Mouse (Mus musculus): ENCODE results near the gene Dnajb9. TPM values are rescaled to one million over a fixed set of nuclear protein-coding genes. Genes with fewer than 3 reads are reported as not detected.

The Dnajb9 gene
- polyA plus RNA-seq, 1 experiment from 2014 or later = 22.6 TPM

- Histone ChIP-seq H3K4me2 (replicated peaks; ENCODE audit: low read depth, low read length) (no peak overlapping the region), H3K36me3 (ENCODE audit: insufficient read depth, low read length) (no peaks in the 10 kb centered on the region), H3K4me1 (ENCODE audit: insufficient read depth, low read length) (0 out of 2 replicates have a peak, but pooled peaks cover 7% of the 10 kb centered on the region), H3K9ac (replicated peaks; ENCODE audit: low read length) (no peak overlapping the region), H3K27me3 (ENCODE audit: insufficient read depth, low read length) (no peaks in the 10 kb centered on the region), H3K9me3 (ENCODE audit: low read length) (no peaks in the 10 kb centered on the region), H3K27ac (ENCODE audit: low read length) (no peak overlapping the region), H3K4me3 (ENCODE audit: low read length) (no peak overlapping the region)
- no peak for ATAC-seq (ENCODE audit: low FRiP score, low TSS enrichment)
- 87% methylated on average over 3 of the region's 3 CpGs for WGBS
Measured at GRCm38 (mm10) chr12:44211555-44211954, 1.4 kb upstream of the Dnajb9 start.

- peaks cover 10% of the 10 kb centered on the region; the same call in 1 of the 2 replicates for H3K36me3 ChIP-seq (ENCODE audit: insufficient read depth, low read length)
- 0 out of 2 replicates have a peak, but pooled peaks cover 7% of the 10 kb centered on the region for H3K4me1 ChIP-seq (ENCODE audit: insufficient read depth, low read length)
- peak; percentile 44; the same call in 1 of the 2 replicates for ATAC-seq (ENCODE audit: low FRiP score, low TSS enrichment)
- no peaks in the 10 kb centered on the region for H3K9me3 ChIP-seq (ENCODE audit: low read length)
- H3K9ac ChIP-seq (replicated peaks; ENCODE audit: low read length) = peak overlapping the region; percentile 95
- H3K4me3 ChIP-seq (ENCODE audit: low read length) = peak overlapping the region; percentile 84
- peak overlapping the region; percentile 85 for H3K27ac ChIP-seq (ENCODE audit: low read length)
- peak overlapping the region; percentile 83 for H3K4me2 ChIP-seq (replicated peaks; ENCODE audit: low read depth, low read length)
- under 1% methylated on average over 37 of the region's 37 CpGs for WGBS
- H3K27me3 ChIP-seq (ENCODE audit: insufficient read depth, low read length) = no peaks in the 10 kb centered on the region
Measured at GRCm38 (mm10) chr12:44209141-44209823, 844 bp downstream of the Dnajb9 start.

GRCm38 (mm10) chr12:44197873-44198525, 12.1 kb downstream of the Dnajb9 start:
- H3K9ac ChIP-seq (replicated peaks; ENCODE audit: low read length) = no peak overlapping the region
- H3K4me2 ChIP-seq (replicated peaks; ENCODE audit: low read depth, low read length) = no peak overlapping the region
- H3K4me3 ChIP-seq (ENCODE audit: low read length) = no peak overlapping the region
- H3K27me3 ChIP-seq (ENCODE audit: insufficient read depth, low read length) = no peaks in the 10 kb centered on the region
- H3K4me1 ChIP-seq (ENCODE audit: insufficient read depth, low read length) = 0 out of 2 replicates have a peak, but pooled peaks cover 2% of the 10 kb centered on the region
- ATAC-seq (ENCODE audit: low FRiP score, low TSS enrichment) = no peak
- no peaks in the 10 kb centered on the region for H3K9me3 ChIP-seq (ENCODE audit: low read length)
- no peak overlapping the region for H3K27ac ChIP-seq (ENCODE audit: low read length)
- WGBS = 40% methylated on average over 4 of the region's 4 CpGs
- no peaks in the 10 kb centered on the region; the same call in 1 of the 2 replicates for H3K36me3 ChIP-seq (ENCODE audit: insufficient read depth, low read length)

- no peak overlapping the region for H3K27ac ChIP-seq (ENCODE audit: low read length)
- no peak overlapping the region for H3K4me2 ChIP-seq (replicated peaks; ENCODE audit: low read depth, low read length)
- no peak overlapping the region for H3K4me3 ChIP-seq (ENCODE audit: low read length)
- H3K4me1 ChIP-seq (ENCODE audit: insufficient read depth, low read length) = 0 out of 2 replicates have a peak, but pooled peaks cover 5% of the 10 kb centered on the region
- no peaks in the 10 kb centered on the region for H3K9me3 ChIP-seq (ENCODE audit: low read length)
- ATAC-seq (ENCODE audit: low FRiP score, low TSS enrichment) = peak; percentile 80; the same call in 1 of the 2 replicates
- H3K36me3 ChIP-seq (ENCODE audit: insufficient read depth, low read length) = no peaks in the 10 kb centered on the region
- H3K27me3 ChIP-seq (ENCODE audit: insufficient read depth, low read length) = no peaks in the 10 kb centered on the region
- H3K9ac ChIP-seq (replicated peaks; ENCODE audit: low read length) = no peak overlapping the region
- WGBS = 49% methylated on average over 9 of the region's 9 CpGs
Measured at GRCm38 (mm10) chr12:44181081-44181982, 28.8 kb downstream of the Dnajb9 start.

- Histone ChIP-seq H3K4me3 (ENCODE audit: low read length) (no peak overlapping the region), H3K36me3 (ENCODE audit: insufficient read depth, low read length) (no peaks in the 10 kb centered on the region), H3K27ac (ENCODE audit: low read length) (no peak overlapping the region), H3K9ac (replicated peaks; ENCODE audit: low read length) (no peak overlapping the region), H3K9me3 (ENCODE audit: low read length) (no peaks in the 10 kb centered on the region), H3K4me1 (ENCODE audit: insufficient read depth, low read length) (0 out of 2 replicates have a peak, but pooled peaks cover 9% of the 10 kb centered on the region), H3K4me2 (replicated peaks; ENCODE audit: low read depth, low read length) (no peak overlapping the region), H3K27me3 (ENCODE audit: insufficient read depth, low read length) (no peaks in the 10 kb centered on the region)
- ATAC-seq (ENCODE audit: low FRiP score, low TSS enrichment) = no peak
- 78% methylated on average over 2 of the region's 2 CpGs for WGBS
Measured at GRCm38 (mm10) chr12:44177038-44177355, 33.1 kb downstream of the Dnajb9 start.

- Histone ChIP-seq H3K9me3 (ENCODE audit: low read length) (no peaks in the 10 kb centered on the region), H3K4me2 (replicated peaks; ENCODE audit: low read depth, low read length) (peak overlapping the region; percentile 32; the same call in 1 of the 2 replicates), H3K4me1 (ENCODE audit: insufficient read depth, low read length) (0 out of 2 replicates have a peak, but pooled peaks cover 9% of the 10 kb centered on the region), H3K27me3 (ENCODE audit: insufficient read depth, low read length) (no peaks in the 10 kb centered on the region), H3K27ac (ENCODE audit: low read length) (no peak overlapping the region), H3K9ac (replicated peaks; ENCODE audit: low read length) (no peak overlapping the region), H3K4me3 (ENCODE audit: low read length) (no peak overlapping the region), H3K36me3 (ENCODE audit: insufficient read depth, low read length) (no peaks in the 10 kb centered on the region)
- ATAC-seq (ENCODE audit: low FRiP score, low TSS enrichment) = peak; percentile 63; the same call in 1 of the 2 replicates
- WGBS = 26% methylated on average over 10 of the region's 10 CpGs
Measured at GRCm38 (mm10) chr12:44176331-44177037, 33.6 kb downstream of the Dnajb9 start.

- Histone ChIP-seq H3K36me3 (ENCODE audit: insufficient read depth, low read length) (no peaks in the 10 kb centered on the region), H3K4me1 (ENCODE audit: insufficient read depth, low read length) (no peaks in the 10 kb centered on the region), H3K4me2 (replicated peaks; ENCODE audit: low read depth, low read length) (no peak overlapping the region), H3K4me3 (ENCODE audit: low read length) (no peak overlapping the region), H3K27ac (ENCODE audit: low read length) (no peak overlapping the region), H3K9ac (replicated peaks; ENCODE audit: low read length) (no peak overlapping the region), H3K27me3 (ENCODE audit: insufficient read depth, low read length) (no peaks in the 10 kb centered on the region), H3K9me3 (ENCODE audit: low read length) (no peaks in the 10 kb centered on the region)
- no peak for ATAC-seq (ENCODE audit: low FRiP score, low TSS enrichment)
Measured at GRCm38 (mm10) chr12:44166949-44167348, 43.2 kb downstream of the Dnajb9 start.

- H3K4me3 ChIP-seq (ENCODE audit: low read length) = no peak overlapping the region
- no peak overlapping the region for H3K4me2 ChIP-seq (replicated peaks; ENCODE audit: low read depth, low read length)
- no peaks in the 10 kb centered on the region for H3K9me3 ChIP-seq (ENCODE audit: low read length)
- no peaks in the 10 kb centered on the region for H3K27me3 ChIP-seq (ENCODE audit: insufficient read depth, low read length)
- H3K27ac ChIP-seq (ENCODE audit: low read length) = no peak overlapping the region
- WGBS = 83% methylated on average over 1 of the region's 1 CpGs
- H3K36me3 ChIP-seq (ENCODE audit: insufficient read depth, low read length) = no peaks in the 10 kb centered on the region
- no peak overlapping the region for H3K9ac ChIP-seq (replicated peaks; ENCODE audit: low read length)
- no peak for ATAC-seq (ENCODE audit: low FRiP score, low TSS enrichment)
- no peaks in the 10 kb centered on the region for H3K4me1 ChIP-seq (ENCODE audit: insufficient read depth, low read length)
Measured at GRCm38 (mm10) chr12:44159349-44159748, 50.8 kb downstream of the Dnajb9 start.

All from kidney, embryonic 16.5 days (tissue).